Mouse (Mus musculus) left cerebral cortex, postnatal 36 days (tissue): ENCODE data around the gene Ttc19. TPM values are rescaled to one million over a fixed set of nuclear protein-coding genes. Genes with fewer than 3 reads are reported as not detected.

ENCODE experiments used
- total RNA-seq, 2 experiments: library from RNA; stranded (reverse); gene quantifications; 2 replicates each; pipeline ENCODE4 v1.2.3; 2021

Gene Ttc19
- total RNA-seq, 2 experiments from 2014 or later: 76.7 to 91.5 TPM

Other genes starting within 250 kb of the Ttc19 start
- gene Adora2b, start 32.5 kb upstream of the Ttc19 start, total RNA-seq: 1 to 10 TPM; 6.6 to 7.0 TPM
- gene Zswim7, start 98 bp upstream of the Ttc19 start, total RNA-seq: 10 to 100 TPM; 16.0 to 16.9 TPM
- gene Pigl, start 177.0 kb downstream of the Ttc19 start, total RNA-seq: 1 to 10 TPM; 5.5 to 6.4 TPM
- 100 to 1,000 TPM; 237 to 292 TPM for gene Ncor1, start 177.1 kb downstream of the Ttc19 start, total RNA-seq